Mouse (Mus musculus) small intestine, adult 2 months (tissue): ENCODE measurements around the gene Ap1b1. TPM values are rescaled to one million over a fixed set of nuclear protein-coding genes. Genes with fewer than 3 reads are reported as not detected.

Experiments used
- H3K27ac ChIP-seq: fragments of 200-500 bp; 2 replicates; pipeline ENCODE4 v1.5.1; 2012; ENCODE audit warnings: low read depth, low read length, control low read depth, inconsistent platforms; ENCODE audit not compliant: insufficient read depth
- H3K27me3 ChIP-seq: fragments of 200-500 bp; 2 replicates; pipeline ENCODE4 v1.6.1; 2012; ENCODE audit warnings: mild to moderate bottlenecking, moderate library complexity, low read length, inconsistent platforms; ENCODE audit not compliant: control insufficient read depth, insufficient read depth
- H3K36me3 ChIP-seq: fragments of 200-500 bp; 2 replicates; pipeline ENCODE4 v1.6.1; 2012; ENCODE audit warnings: mild to moderate bottlenecking, low read length, control low read depth, inconsistent platforms; ENCODE audit not compliant: control insufficient read depth, insufficient read depth
- H3K4me1 ChIP-seq: fragments of 200-500 bp; 2 replicates; pipeline ENCODE4 v1.6.1; 2012; ENCODE audit warnings: low read length, inconsistent platforms, mixed read lengths; ENCODE audit not compliant: control insufficient read depth, insufficient read depth, insufficient read length
- H3K4me3 ChIP-seq: fragments of 200-500 bp; 2 replicates; pipeline ENCODE4 v1.5.1; 2012; ENCODE audit warnings: low read depth, mild to moderate bottlenecking, control low read depth, inconsistent platforms, low read length, moderate library complexity
- CTCF ChIP-seq: fragments of 200-500 bp; IDR thresholded peaks from 2 replicates; pipeline ENCODE4 v1.5.1; 2012; ENCODE audit warnings: low read depth, mild to moderate bottlenecking, control low read depth, inconsistent platforms, low read length, moderate library complexity, mixed read lengths; ENCODE audit not compliant: insufficient replicate concordance, insufficient read length; ENCODE audit errors: extremely low read depth
- POLR2A ChIP-seq: fragments of 200-500 bp; IDR thresholded peaks from 2 replicates; pipeline ENCODE4 v1.6.1; 2012; ENCODE audit warnings: low read depth, mild to moderate bottlenecking, control low read depth, inconsistent platforms, low read length, moderate library complexity
- WGBS: fragments of 180-500 bp; shearing (Covaris S2); methylation state at CpG from one replicate; pipeline ENCODE4 v1.1.7; 2018; 5-methylcytosine and 5-hydroxymethylcytosine counted together
- polyA plus RNA-seq: library from polyadenylated mRNA; depleted of rRNA; stranded (reverse); fragments of >200 nt; gene quantifications from 2 replicates; pipeline ENCODE4 v1.2.3, GENCODE M21; 2012

Ap1b1 gene
- polyA plus RNA-seq, 1 experiment, result 96.1 TPM

GRCm38 (mm10) chr11:5028228-5028627 is 41.6 kb downstream of the Ap1b1 start:
- Histone ChIP-seq H3K27me3 (no peaks in the 10 kb centered on the region), H3K4me3 (no peak overlapping the region), H3K4me1 (no peaks in the 10 kb centered on the region), H3K27ac (no peak overlapping the region), H3K36me3 (peaks cover 86% of the 10 kb centered on the region)
- whole genome bisulfite sequencing, result 93% methylated on average over 7 of the region's 7 CpGs
- TF ChIP-seq POLR2A (no peak), CTCF (no peak)

GRCm38 (mm10) chr11:5032706-5033105 is 46.1 kb downstream of the Ap1b1 start:
- H3K4me1 ChIP-seq, result no peaks in the 10 kb centered on the region
- no peak overlapping the region for H3K4me3 ChIP-seq
- 77% methylated on average over 10 of the region's 10 CpGs for WGBS
- no peaks in the 10 kb centered on the region for H3K27me3 ChIP-seq
- TF ChIP-seq POLR2A (no peak), CTCF (no peak)
- peaks cover 83% of the 10 kb centered on the region for H3K36me3 ChIP-seq
- no peak overlapping the region for H3K27ac ChIP-seq

GRCm38 (mm10) chr11:5033136-5033535 is 46.5 kb downstream of the Ap1b1 start:
- peaks cover 83% of the 10 kb centered on the region for H3K36me3 ChIP-seq
- WGBS, result 32% methylated on average over 3 of the region's 3 CpGs

GRCm38 (mm10) chr11:5035421-5035820 is 48.8 kb downstream of the Ap1b1 start:
- H3K36me3 ChIP-seq, result peaks cover 88% of the 10 kb centered on the region
- no peaks in the 10 kb centered on the region for H3K27me3 ChIP-seq
- WGBS, result 92% methylated on average over 4 of the region's 4 CpGs
- H3K4me3 ChIP-seq, result no peak overlapping the region
- TF ChIP-seq CTCF, result no peak
- TF ChIP-seq POLR2A, result no peak
- H3K27ac ChIP-seq, result no peak overlapping the region
- no peaks in the 10 kb centered on the region for H3K4me1 ChIP-seq

More at GRCm38 (mm10) chr11:5033136-5033535, 46.5 kb downstream of the Ap1b1 start:
- Histone ChIP-seq H3K27ac (no peak overlapping the region), H3K27me3 (no peaks in the 10 kb centered on the region), H3K4me1 (no peaks in the 10 kb centered on the region), H3K4me3 (no peak overlapping the region)
- TF ChIP-seq POLR2A, result no peak
- no peak for TF ChIP-seq CTCF

- H3K4me3 ChIP-seq, result no peak overlapping the region
- 72% methylated on average over 8 of the region's 8 CpGs for WGBS
- H3K4me1 ChIP-seq, result no peaks in the 10 kb centered on the region
- TF ChIP-seq POLR2A (no peak), CTCF (no peak)
- no peaks in the 10 kb centered on the region for H3K27me3 ChIP-seq
- H3K36me3 ChIP-seq, result peaks cover 88% of the 10 kb centered on the region
- H3K27ac ChIP-seq, result no peak overlapping the region
These were observed 50.7 kb downstream of the Ap1b1 start for GRCm38 (mm10) chr11:5037146-5037854.

- Histone ChIP-seq H3K27ac (no peak overlapping the region), H3K4me1 (no peaks in the 10 kb centered on the region), H3K27me3 (no peaks in the 10 kb centered on the region), H3K4me3 (no peak overlapping the region), H3K36me3 (peaks cover 66% of the 10 kb centered on the region)
- TF ChIP-seq POLR2A, result no peak
- TF ChIP-seq CTCF, result no peak
- WGBS, result 90% methylated on average over 5 of the region's 5 CpGs
These were observed 54.0 kb downstream of the Ap1b1 start for GRCm38 (mm10) chr11:5040585-5040984.

- no peaks in the 10 kb centered on the region for H3K4me1 ChIP-seq
- 82% methylated on average over 18 of the region's 18 CpGs for WGBS
- no peak for TF ChIP-seq POLR2A
- no peak for TF ChIP-seq CTCF
- H3K27ac ChIP-seq, result no peak overlapping the region
- no peaks in the 10 kb centered on the region for H3K27me3 ChIP-seq
- H3K36me3 ChIP-seq, result peaks cover 61% of the 10 kb centered on the region
- H3K4me3 ChIP-seq, result no peak overlapping the region
These were observed 54.6 kb downstream of the Ap1b1 start for GRCm38 (mm10) chr11:5041144-5041780.
